Mouse (Mus musculus) embryonic fibroblast, embryonic 13.5 days (primary cell): Measurements from ENCODE around the gene Gm10401.

Experiments used
- CTCF ChIP-seq: IDR thresholded peaks from 2 replicates; pipeline ENCODE4 v1.5.1; 2011; ENCODE audit warnings: mild to moderate bottlenecking, control low read depth, low read length, moderate library complexity, borderline replicate concordance; ENCODE audit not compliant: insufficient read depth
- POLR2A ChIP-seq: IDR thresholded peaks from 2 replicates; pipeline ENCODE4 v1.6.1; 2011; ENCODE audit warnings: low read depth, mild to moderate bottlenecking, control low read depth, low read length, moderate library complexity

GRCm38 (mm10) chr5:115066245-115066644 lies 31.9 kb downstream of the Gm10401 start:
- no peak for TF ChIP-seq CTCF
- no peak for TF ChIP-seq POLR2A
